Mouse (Mus musculus) heart, postnatal 36 days (tissue): Measurements from ENCODE around the gene Micall2. TPM values are rescaled to one million over a fixed set of nuclear protein-coding genes. Genes with fewer than 3 reads are reported as not detected.

Experiments
- DNase-seq, 2 experiments: peaks; one replicate each; pipeline ENCODE4 v3.0.0; 2021 to 2022
- intact Hi-C: fragments of 180-260 bp; cut with DNase I; formaldehyde crosslinking; loops from one replicate; pipeline ENCODE4 v1.15.1; 2025
- microRNA-seq, 2 experiments: library from miRNA; unstranded; fragments of <30 nt; microRNA quantifications; one replicate each; pipeline ENCODE4 v1.2.0; 2021; ENCODE audit warnings: borderline number of aligned reads in 2 of 2
- total RNA-seq, 2 experiments: library from RNA; stranded (reverse); gene quantifications; 2 replicates each; pipeline ENCODE4 v1.2.3; 2021

Micall2 gene
- total RNA-seq, 2 experiments from 2014 or later, result 2.4 to 2.8 TPM

GRCm38 (mm10) chr5:139686530-139687249 is 49.4 kb downstream of the Micall2 start:
- no peak for DNase-seq

GRCm38 (mm10) chr5:139683228-139683627 is 52.9 kb downstream of the Micall2 start:
- intact Hi-C loops, result loop anchor here (10.0 kb wide), 1 partner anchor 348 kb away; no protein-coding TSS in a partner anchor
- DNase-seq, result no peak

More at GRCm38 (mm10) chr5:139686530-139687249, 49.4 kb downstream of the Micall2 start:
- intact Hi-C loops, result loop anchor here (5.0 to 10.0 kb wide), 2 partner anchors 149 to 352 kb away; no protein-coding TSS in a partner anchor

- intact Hi-C loops, result loop anchor here (10.0 kb wide), 1 partner anchor 348 kb away; no protein-coding TSS in a partner anchor
- no peak for DNase-seq
Measured at GRCm38 (mm10) chr5:139682631-139682977, 53.5 kb downstream of the Micall2 start.

GRCm38 (mm10) chr5:139681832-139682630 is 54.1 kb downstream of the Micall2 start:
- no peak for DNase-seq
- intact Hi-C loops, result loop anchor here (10.0 kb wide), 1 partner anchor 347 kb away; no protein-coding TSS in a partner anchor

- intact Hi-C loops, result no loop called here
- no peak for DNase-seq
Measured at GRCm38 (mm10) chr5:139675707-139675967, 60.5 kb downstream of the Micall2 start.

GRCm38 (mm10) chr5:139674940-139675706 is 61.0 kb downstream of the Micall2 start:
- intact Hi-C loops, result no loop called here
- no peak for DNase-seq

- intact Hi-C loops, result loop anchor here (2.0 kb wide), 1 partner anchor 159 kb away; no protein-coding TSS in a partner anchor
- peak in 1 of 2 experiments; percentile 12 for DNase-seq
Measured at GRCm38 (mm10) chr5:139669380-139669779, 66.8 kb downstream of the Micall2 start.

GRCm38 (mm10) chr5:139668494-139668893 is 67.6 kb downstream of the Micall2 start:
- intact Hi-C loops, result loop anchor here (1.0 to 2.0 kb wide), 2 partner anchors 132 to 158 kb away; no protein-coding TSS in a partner anchor
- peak; percentile 64 to 72 for DNase-seq

GRCm38 (mm10) chr5:139666496-139666895 is 69.6 kb downstream of the Micall2 start:
- intact Hi-C loops, result no loop called here
- DNase-seq, result no peak

GRCm38 (mm10) chr5:139665375-139665774 is 70.8 kb downstream of the Micall2 start:
- intact Hi-C loops, result no loop called here
- DNase-seq, result no peak

- intact Hi-C loops, result no loop called here
Measured at GRCm38 (mm10) chr5:139661713-139662112, 74.4 kb downstream of the Micall2 start.

GRCm38 (mm10) chr5:139659307-139659706 is 76.8 kb downstream of the Micall2 start:
- no peak for DNase-seq
- intact Hi-C loops, result no loop called here

More at GRCm38 (mm10) chr5:139661713-139662112, 74.4 kb downstream of the Micall2 start:
- no peak for DNase-seq

- intact Hi-C loops, result no loop called here
- no peak for DNase-seq
Measured at GRCm38 (mm10) chr5:139658865-139659264, 77.3 kb downstream of the Micall2 start.

- DNase-seq, result no peak
- intact Hi-C loops, result no loop called here
Measured at GRCm38 (mm10) chr5:139657959-139658602, 78.1 kb downstream of the Micall2 start.

Small RNA genes lying within 50 kb of the gene (microRNA-seq; reads per million reads assigned to microRNA genes)
- gene Mir7037, result 1.4 to 3.4 reads per million in 2 experiments

Other genes starting within 250 kb of the Micall2 start
- gene Uncx, start 192.8 kb downstream of the Micall2 start, total RNA-seq, result not detected
- 10 to 100 TPM; 40.4 to 42.7 TPM for gene Ints1, start 39.3 kb upstream of the Micall2 start, total RNA-seq
- 10 to 100 TPM; 36.9 to 37.7 TPM for gene Mafk, start 55.2 kb upstream of the Micall2 start, total RNA-seq
- gene Tmem184a, start 83.6 kb upstream of the Micall2 start, total RNA-seq, result not detected
- gene Gm26938, start 90.1 kb upstream of the Micall2 start, total RNA-seq, result not detected
- 10 to 100 TPM in 1 of 2 experiments, 1 to 10 TPM in 1; 9.5 to 11.8 TPM for gene Psmg3, start 90.5 kb upstream of the Micall2 start, total RNA-seq
- gene Elfn1, start 171.6 kb upstream of the Micall2 start, total RNA-seq, result under 1 TPM; 0.08 to 0.38 TPM